Mouse (Mus musculus): ENCODE measurements around the gene Inka1.

The Inka1 gene

GRCm38 (mm10) chr9:107957141-107957540, 28.5 kb downstream of the Inka1 start:
- peak; percentile 91 for DNase-seq (ENCODE audit: low read depth, low spot score)

- no peak for DNase-seq (ENCODE audit: low read depth, low spot score)
Observed at GRCm38 (mm10) chr9:107955613-107956289, 29.9 kb downstream of the Inka1 start.

- DNase-seq (ENCODE audit: low read depth, low spot score), result peak; percentile 97
Observed at GRCm38 (mm10) chr9:107950460-107951355, 35.0 kb downstream of the Inka1 start.

GRCm38 (mm10) chr9:107949922-107950235, 35.8 kb downstream of the Inka1 start, which contains the start of gene Traip:
Traip (plus strand) TSS chr9:107950136.
- DNase-seq (ENCODE audit: low read depth, low spot score), result no peak

- no peak for DNase-seq (ENCODE audit: low read depth, low spot score)
Observed at GRCm38 (mm10) chr9:107949184-107949921, 36.3 kb downstream of the Inka1 start.

- no peak for DNase-seq (ENCODE audit: low read depth, low spot score)
Observed at GRCm38 (mm10) chr9:107947241-107948194, 38.2 kb downstream of the Inka1 start.

- no peak for DNase-seq (ENCODE audit: low read depth, low spot score)
Observed at GRCm38 (mm10) chr9:107936831-107937230, 48.8 kb downstream of the Inka1 start.

GRCm38 (mm10) chr9:107936215-107936822, 49.4 kb downstream of the Inka1 start:
- peak; percentile 70 for DNase-seq (ENCODE audit: low read depth, low spot score)

GRCm38 (mm10) chr9:107935790-107936214, 49.9 kb downstream of the Inka1 start:
- peak; percentile 81 for DNase-seq (ENCODE audit: low read depth, low spot score)

GRCm38 (mm10) chr9:107935374-107935773, 50.3 kb downstream of the Inka1 start, which contains the start of gene Camkv:
Camkv (plus strand) TSS chr9:107935674.
- DNase-seq (ENCODE audit: low read depth, low spot score), result no peak

All from R1 (cell line).